Mouse (Mus musculus) thymus, postnatal 0 days (tissue): ENCODE measurements around the gene Hspa1a. TPM values are rescaled to one million over a fixed set of nuclear protein-coding genes. Genes with fewer than 3 reads are reported as not detected.

Experiments
- polyA plus RNA-seq: library from polyadenylated mRNA; unstranded; fragments of >200 nt; fragmentation: Nextera tagmentation; extraction: Ambion mirVana; gene quantifications from 2 replicates; pipeline ENCODE4 v1.2.1, GENCODE M21; 2015

The Hspa1a gene
- polyA plus RNA-seq, 1 experiment from 2014 or later, result 6.8 TPM

Other genes starting within 250 kb of the Hspa1a start
- 0.32 and 0.49 TPM in 2 replicates for gene C4b, start 228.3 kb downstream of the Hspa1a start, polyA plus RNA-seq
- gene Cyp21a1, start 167.6 kb downstream of the Hspa1a start, polyA plus RNA-seq, result not detected in 2 replicates
- gene Stk19, start 135.2 kb downstream of the Hspa1a start, polyA plus RNA-seq, result 39.3 and 48.6 TPM in 2 replicates
- gene Dxo, start 135.1 kb downstream of the Hspa1a start, polyA plus RNA-seq, result 48.8 and 53.3 TPM in 2 replicates
- 49.7 and 50.1 TPM in 2 replicates for gene Skiv2l, start 121.9 kb downstream of the Hspa1a start, polyA plus RNA-seq
- gene Nelfe, start 121.8 kb downstream of the Hspa1a start, polyA plus RNA-seq, result 82.4 and 88.6 TPM in 2 replicates
- 5.2 and 6.2 TPM in 2 replicates for gene Cfb, start 109.6 kb downstream of the Hspa1a start, polyA plus RNA-seq
- 1.6 and 1.7 TPM in 2 replicates for gene Zbtb12, start 92.7 kb downstream of the Hspa1a start, polyA plus RNA-seq
- gene Gm20547, start 90.1 kb downstream of the Hspa1a start, polyA plus RNA-seq, result not detected in 2 replicates
- gene C2, start 73.9 kb downstream of the Hspa1a start, polyA plus RNA-seq, result 7.6 TPM in 2 replicates
- gene Ehmt2, start 73.7 kb downstream of the Hspa1a start, polyA plus RNA-seq, result 38.6 and 47.9 TPM in 2 replicates
- 0.57 and 0.81 TPM in 2 replicates for gene Slc44a4, start 57.7 kb downstream of the Hspa1a start, polyA plus RNA-seq
- 25.7 and 28.2 TPM in 2 replicates for gene Neu1, start 40.9 kb downstream of the Hspa1a start, polyA plus RNA-seq
- gene Hspa1b, start 12.9 kb downstream of the Hspa1a start, polyA plus RNA-seq, result 0.72 and 0.83 TPM in 2 replicates
- not detected in 2 replicates for gene Gm20481, start 2.2 kb downstream of the Hspa1a start, polyA plus RNA-seq
- 0.09 and 0.27 TPM in 2 replicates for gene Hspa1l, start 547 bp upstream of the Hspa1a start, polyA plus RNA-seq
- 179 and 197 TPM in 2 replicates for gene Lsm2, start 9.7 kb upstream of the Hspa1a start, polyA plus RNA-seq
- gene Vars, start 28.8 kb upstream of the Hspa1a start, polyA plus RNA-seq, result 125 and 138 TPM in 2 replicates
- 0.26 and 0.36 TPM in 2 replicates for gene Vwa7, start 44.4 kb upstream of the Hspa1a start, polyA plus RNA-seq
- gene Sapcd1, start 55.9 kb upstream of the Hspa1a start, polyA plus RNA-seq, result 18.2 and 22.5 TPM in 2 replicates
- 8.9 and 13.5 TPM in 2 replicates for gene Msh5, start 74.6 kb upstream of the Hspa1a start, polyA plus RNA-seq
- 501 and 524 TPM in 2 replicates for gene Clic1, start 77.8 kb upstream of the Hspa1a start, polyA plus RNA-seq
- gene Ddah2, start 86.9 kb upstream of the Hspa1a start, polyA plus RNA-seq, result 51.6 and 57.5 TPM in 2 replicates
- gene Ly6g6c, start 93.2 kb upstream of the Hspa1a start, polyA plus RNA-seq, result 0.27 and 0.57 TPM in 2 replicates
- 0.06 and 0.08 TPM in 2 replicates for gene Mpig6b, start 94.0 kb upstream of the Hspa1a start, polyA plus RNA-seq
- gene Ly6g6e, start 104.7 kb upstream of the Hspa1a start, polyA plus RNA-seq, result 0.89 and 1.0 TPM in 2 replicates
- gene Ly6g6d, start 105.9 kb upstream of the Hspa1a start, polyA plus RNA-seq, result 0.55 and 0.60 TPM in 2 replicates
- gene Ly6g6f, start 113.5 kb upstream of the Hspa1a start, polyA plus RNA-seq, result 0.12 TPM in 1 of 2 replicates, not detected in the other
- gene Abhd16a, start 117.1 kb upstream of the Hspa1a start, polyA plus RNA-seq, result 85.3 and 90.6 TPM in 2 replicates
- 0.37 TPM in 1 of 2 replicates, not detected in the other for gene Ly6g5c, start 136.1 kb upstream of the Hspa1a start, polyA plus RNA-seq
- 3.7 and 4.0 TPM in 2 replicates for gene Ly6g5b, start 143.3 kb upstream of the Hspa1a start, polyA plus RNA-seq
- 26.9 and 31.2 TPM in 2 replicates for gene Gpank1, start 149.3 kb upstream of the Hspa1a start, polyA plus RNA-seq
- 348 and 353 TPM in 2 replicates for gene Csnk2b, start 149.9 kb upstream of the Hspa1a start, polyA plus RNA-seq
- 11.2 and 14.7 TPM in 2 replicates for gene D17H6S53E, start 154.2 kb upstream of the Hspa1a start, polyA plus RNA-seq
- gene Apom, start 159.9 kb upstream of the Hspa1a start, polyA plus RNA-seq, result 0.18 and 0.21 TPM in 2 replicates
- gene Bag6, start 163.0 kb upstream of the Hspa1a start, polyA plus RNA-seq, result 42.3 and 48.0 TPM in 2 replicates
- 81.3 and 113 TPM in 2 replicates for gene Prrc2a, start 192.7 kb upstream of the Hspa1a start, polyA plus RNA-seq
- 45.2 and 47.2 TPM in 2 replicates for gene Aif1, start 203.9 kb upstream of the Hspa1a start, polyA plus RNA-seq
- gene Lst1, start 216.3 kb upstream of the Hspa1a start, polyA plus RNA-seq, result 35.3 and 41.8 TPM in 2 replicates
- gene Ltb, start 222.3 kb upstream of the Hspa1a start, polyA plus RNA-seq, result 144 and 167 TPM in 2 replicates
- gene Tnf, start 229.9 kb upstream of the Hspa1a start, polyA plus RNA-seq, result 4.2 and 5.7 TPM in 2 replicates
- 4.4 and 4.7 TPM in 2 replicates for gene Lta, start 233.2 kb upstream of the Hspa1a start, polyA plus RNA-seq
- gene Gm16181, start 248.7 kb upstream of the Hspa1a start, polyA plus RNA-seq, result 0.26 and 0.69 TPM in 2 replicates